Mouse (Mus musculus): Measurements from ENCODE around the gene Hdac5.

Gene Hdac5

GRCm38 (mm10) chr11:102230006-102230741 lies at the start of gene Hdac5:
Gene Hdac5, minus strand, starts transcription at chr11:102230166.
- peak; percentile 94 to 99 for DNase-seq (ENCODE audit: low spot score in 2 of 2)

- no peak for DNase-seq (ENCODE audit: low spot score in 2 of 2)
Measured at GRCm38 (mm10) chr11:102279595-102279994, 49.6 kb upstream of the Hdac5 start.

- no peak for DNase-seq (ENCODE audit: low spot score in 2 of 2)
Measured at GRCm38 (mm10) chr11:102277754-102278153, 47.8 kb upstream of the Hdac5 start.

- peak in 1 of 2 experiments; percentile 58 for DNase-seq (ENCODE audit: low spot score in 2 of 2)
Measured at GRCm38 (mm10) chr11:102276411-102276915, 46.5 kb upstream of the Hdac5 start.

- DNase-seq (ENCODE audit: low spot score in 2 of 2) = no peak
Measured at GRCm38 (mm10) chr11:102268520-102269244, 38.7 kb upstream of the Hdac5 start, which contains the start of gene Asb16. Gene Asb16, plus strand, starts transcription at chr11:102268743.

- peak; percentile 72 to 76 for DNase-seq (ENCODE audit: low spot score in 2 of 2)
Measured at GRCm38 (mm10) chr11:102267480-102267879, 37.5 kb upstream of the Hdac5 start.

GRCm38 (mm10) chr11:102266631-102267355 lies 36.8 kb upstream of the Hdac5 start:
- no peak for DNase-seq (ENCODE audit: low spot score in 2 of 2)

- DNase-seq (ENCODE audit: low spot score in 2 of 2) = no peak
Measured at GRCm38 (mm10) chr11:102265816-102266215, 35.9 kb upstream of the Hdac5 start.

- no peak for DNase-seq (ENCODE audit: low spot score in 2 of 2)
Measured at GRCm38 (mm10) chr11:102263211-102263610, 33.2 kb upstream of the Hdac5 start.

- no peak for DNase-seq (ENCODE audit: low spot score in 2 of 2)
Measured at GRCm38 (mm10) chr11:102258521-102258920, 28.6 kb upstream of the Hdac5 start.

- no peak for DNase-seq (ENCODE audit: low spot score in 2 of 2)
Measured at GRCm38 (mm10) chr11:102258095-102258494, 28.1 kb upstream of the Hdac5 start.

GRCm38 (mm10) chr11:102257514-102257913 lies 27.5 kb upstream of the Hdac5 start:
- no peak for DNase-seq (ENCODE audit: low spot score in 2 of 2)

GRCm38 (mm10) chr11:102249351-102250090 lies 19.6 kb upstream of the Hdac5 start:
- no peak for DNase-seq (ENCODE audit: low spot score in 2 of 2)

GRCm38 (mm10) chr11:102248630-102249230 lies 18.8 kb upstream of the Hdac5 start, which contains the start of gene BC030867:
Gene BC030867, plus strand, starts transcription at chr11:102248882.
- DNase-seq (ENCODE audit: low spot score in 2 of 2) = peak; percentile 82 to 94

GRCm38 (mm10) chr11:102246871-102247270 lies 16.9 kb upstream of the Hdac5 start:
- no peak for DNase-seq (ENCODE audit: low spot score in 2 of 2)

GRCm38 (mm10) chr11:102246273-102246635 lies 16.3 kb upstream of the Hdac5 start:
- no peak for DNase-seq (ENCODE audit: low spot score in 2 of 2)

- no peak for DNase-seq (ENCODE audit: low spot score in 2 of 2)
Measured at GRCm38 (mm10) chr11:102245581-102246272, 15.8 kb upstream of the Hdac5 start.

- DNase-seq (ENCODE audit: low spot score in 2 of 2) = peak; percentile 70 to 75
Measured at GRCm38 (mm10) chr11:102244926-102245449, 15.0 kb upstream of the Hdac5 start.

GRCm38 (mm10) chr11:102241874-102242273 lies 11.9 kb upstream of the Hdac5 start:
- DNase-seq (ENCODE audit: low spot score in 2 of 2) = no peak

GRCm38 (mm10) chr11:102241246-102241645 lies 11.3 kb upstream of the Hdac5 start:
- no peak for DNase-seq (ENCODE audit: low spot score in 2 of 2)
